Mouse (Mus musculus) adrenal gland, adult 10 weeks (tissue): ENCODE measurements around the gene Espn. TPM values are rescaled to one million over a fixed set of nuclear protein-coding genes. Genes with fewer than 3 reads are reported as not detected.

Experiments used
- polyA plus RNA-seq: library from polyadenylated mRNA; stranded (reverse); fragments of 350-450 nt; fragmentation: Illumina TruSeq; extraction: RNeasy Lipid Tissue Mini Kit (QIAGEN cat#74804); gene quantifications from one replicate; pipeline ENCODE4 v1.2.3, GENCODE M21; 2014; ENCODE audit warnings: low read depth, low replicate concordance

The Espn gene
- polyA plus RNA-seq = not detected

GRCm38 (mm10) chr4:152151966-152152544 is at the start of gene Espn:
Gene Espn, minus strand, starts transcription at chr4:152152371.

GRCm38 (mm10) chr4:152177537-152178343 is 25.6 kb upstream of the Espn start, which contains the start of gene Acot7:
Gene Acot7, plus strand, starts transcription at chr4:152178134.

DNA sequence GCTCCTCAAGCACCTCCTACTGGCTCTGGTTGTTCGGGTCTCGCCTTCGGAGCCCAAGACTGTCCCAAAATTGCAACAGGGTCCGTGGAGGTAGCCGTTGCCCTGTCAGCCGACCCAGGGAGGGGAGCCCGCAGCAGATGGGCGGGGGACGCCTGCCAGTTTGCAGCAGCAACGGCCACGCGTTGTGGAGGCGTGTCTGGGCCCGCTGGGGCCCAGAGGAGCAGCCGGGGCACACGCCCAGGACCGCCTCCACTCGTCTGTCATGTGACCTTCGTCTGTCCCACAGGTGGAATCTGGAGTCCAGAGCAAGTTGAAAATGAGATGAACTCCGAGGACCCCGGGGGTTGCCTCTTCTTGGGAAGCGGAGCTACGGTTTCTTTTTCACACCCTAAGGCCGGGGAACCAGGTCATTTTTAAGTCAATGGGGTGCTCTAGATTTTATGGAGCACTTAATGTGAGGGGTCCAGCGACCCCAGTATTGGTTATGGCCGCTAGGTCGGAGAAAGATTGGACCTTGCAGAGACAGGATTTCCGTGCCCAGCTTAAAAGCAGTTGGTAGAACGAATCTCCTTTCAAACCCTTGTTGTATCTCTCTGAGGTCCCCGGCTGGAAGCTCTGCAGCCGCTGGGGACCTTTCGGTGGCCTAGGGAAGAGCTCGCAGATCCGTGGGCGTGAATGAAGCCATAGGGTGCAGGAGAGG is 6.6 kb upstream of the Espn start, which contains the start of gene Hes2:
TSS of gene Hes2 (plus strand) at position 283 of the 700 bp plus-strand sequence.

DNA sequence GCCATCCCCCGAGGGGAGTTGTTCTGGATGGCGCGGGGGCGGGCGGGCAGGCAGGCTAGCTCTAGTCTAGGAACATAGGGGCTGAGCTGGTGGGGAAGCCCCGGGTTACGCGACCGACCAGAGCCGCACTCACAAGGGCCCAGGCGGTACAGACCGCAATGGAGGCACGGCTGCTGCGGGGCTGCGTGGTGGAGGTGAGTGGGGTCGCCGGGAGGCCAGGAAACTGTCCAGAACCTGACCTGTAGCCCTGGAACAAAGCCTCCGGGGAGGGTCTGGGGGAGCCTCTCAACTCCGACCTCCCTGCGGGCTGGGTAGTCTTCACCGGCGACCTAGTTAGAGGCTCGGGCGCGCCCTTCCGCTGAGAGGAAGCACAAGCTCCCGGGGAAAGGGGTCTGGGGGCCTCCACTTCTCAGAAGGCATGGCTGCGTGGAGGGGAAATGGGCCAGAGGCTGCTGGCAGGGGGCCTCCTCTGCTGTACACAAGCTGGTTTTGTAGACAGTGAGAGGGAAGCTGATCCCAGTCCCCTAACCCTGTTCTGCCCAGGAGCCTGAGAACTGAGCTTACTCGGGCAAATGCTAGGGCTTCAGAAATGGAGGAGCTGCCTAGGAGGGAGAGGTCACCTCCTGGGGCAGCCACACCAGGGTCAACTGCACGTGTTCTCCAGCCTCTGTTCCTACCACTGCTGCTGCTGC is 36.1 kb downstream of the Espn start, which contains the start of gene Tnfrsf25:
TSS of gene Tnfrsf25 (plus strand) at position 14 of the 692 bp plus-strand sequence.

GRCm38 (mm10) chr4:152072121-152072601 is 80.0 kb downstream of the Espn start, which contains the start of gene Plekhg5:
Gene Plekhg5, plus strand, starts transcription at chr4:152072498.

Other genes with a start within 250 kb of the Espn start
- gene Dnajc11, start 218.7 kb downstream of the Espn start, polyA plus RNA-seq = 58.1 TPM
- not detected for gene Thap3, start 163.4 kb downstream of the Espn start, polyA plus RNA-seq
- 11.3 TPM for gene Phf13, start 156.1 kb downstream of the Espn start, polyA plus RNA-seq
- 3.7 TPM for gene Klhl21, start 143.6 kb downstream of the Espn start, polyA plus RNA-seq
- 1.7 TPM for gene Zbtb48, start 124.7 kb downstream of the Espn start, polyA plus RNA-seq
- gene Tas1r1, start 113.8 kb downstream of the Espn start, polyA plus RNA-seq = not detected
- 22.7 TPM for gene Nol9, start 113.0 kb downstream of the Espn start, polyA plus RNA-seq
- gene Plekhg5, start 79.9 kb downstream of the Espn start, polyA plus RNA-seq = not detected
- not detected for gene Tnfrsf25, start 36.4 kb downstream of the Espn start, polyA plus RNA-seq
- not detected for gene Hes2, start 6.5 kb upstream of the Espn start, polyA plus RNA-seq
- 1.2 TPM for gene Acot7, start 25.8 kb upstream of the Espn start, polyA plus RNA-seq
- gene Gpr153, start 121.9 kb upstream of the Espn start, polyA plus RNA-seq = 1.1 TPM
- gene Hes3, start 139.3 kb upstream of the Espn start, polyA plus RNA-seq = not detected
- gene Icmt, start 144.9 kb upstream of the Espn start, polyA plus RNA-seq = 12.9 TPM
- not detected for gene Rnf207, start 166.6 kb upstream of the Espn start, polyA plus RNA-seq
- gene Rpl22, start 173.4 kb upstream of the Espn start, polyA plus RNA-seq = 314 TPM
- 0.41 TPM for gene Chd5, start 186.3 kb upstream of the Espn start, polyA plus RNA-seq